Mouse (Mus musculus): ENCODE measurements at regions not wholly inside any gene's neighbourhood (a gene's known extent, or its start where the extent isn't known, plus 50 kb on each side); places are given as distances from the start of the nearest gene placed in this dataset.

GRCm38 (mm10) chr1:82135761-82136331 lies 97.1 kb upstream of the Gm9747 start:
- peak; percentile 26 for DNase-seq (ENCODE audit: low read depth)
- TF ChIP-seq POLR2A (IDR thresholded peaks at IDR 0.05; ENCODE audit: borderline replicate concordance, extremely low read depth, insufficient read depth, insufficient read length, poor library complexity, severe bottlenecking) (no peak), CTCF (IDR thresholded peaks at IDR 0.05; ENCODE audit: borderline replicate concordance, extremely low read depth, insufficient read depth, insufficient read length) (no peak)

DNA sequence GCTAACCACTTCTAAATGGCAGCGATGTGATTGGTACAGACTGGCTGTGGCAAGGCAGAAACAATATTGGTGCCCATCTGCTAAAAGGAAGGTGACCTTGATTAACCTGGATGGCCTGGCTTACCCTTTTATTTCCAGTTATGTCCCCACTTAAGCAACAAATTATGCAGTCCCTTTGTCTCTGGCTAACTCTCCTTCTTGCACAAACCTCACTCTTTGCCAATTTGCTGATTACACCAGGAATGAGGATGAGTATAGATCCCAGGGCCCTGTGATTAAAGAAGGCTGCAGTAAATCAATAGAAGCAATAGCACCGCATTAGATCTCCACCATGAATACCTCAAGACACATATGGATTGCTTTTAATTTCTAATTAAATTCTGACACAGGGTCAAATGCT lies 87.7 kb upstream of the Gm9747 start:
- DNase-seq (ENCODE audit: low read depth) = no peak
- no peak for TF ChIP-seq CTCF (IDR thresholded peaks at IDR 0.05; ENCODE audit: borderline replicate concordance, extremely low read depth, insufficient read depth, insufficient read length)
- TF ChIP-seq POLR2A (IDR thresholded peaks at IDR 0.05; ENCODE audit: borderline replicate concordance, extremely low read depth, insufficient read depth, insufficient read length, poor library complexity, severe bottlenecking) = no peak

GRCm38 (mm10) chr1:82150219-82151128 lies 82.4 kb upstream of the Gm9747 start:
- TF ChIP-seq CTCF (IDR thresholded peaks at IDR 0.05; ENCODE audit: borderline replicate concordance, extremely low read depth, insufficient read depth, insufficient read length) (no peak), POLR2A (IDR thresholded peaks at IDR 0.05; ENCODE audit: borderline replicate concordance, extremely low read depth, insufficient read depth, insufficient read length, poor library complexity, severe bottlenecking) (no peak)

DNA sequence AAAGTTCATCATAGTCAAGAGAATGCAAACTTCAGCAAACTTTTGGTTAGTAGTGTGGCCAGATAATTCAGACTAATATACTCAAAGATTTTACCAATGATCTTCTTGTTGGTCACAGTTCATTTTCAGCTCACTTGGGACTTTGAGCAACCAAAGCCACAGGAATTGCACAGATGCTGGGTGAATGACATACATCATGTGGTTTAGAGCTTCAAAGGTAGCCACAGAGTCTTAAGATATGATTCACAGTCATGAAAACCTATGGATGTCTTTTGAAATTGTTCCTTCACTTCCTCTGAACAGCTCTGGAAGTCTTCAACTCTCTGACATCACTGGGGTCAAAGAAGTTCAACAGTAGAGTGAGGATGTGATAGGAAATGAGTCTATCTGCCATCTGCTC lies 77.0 kb upstream of the Gm9747 start:
- TF ChIP-seq POLR2A (IDR thresholded peaks at IDR 0.05; ENCODE audit: borderline replicate concordance, extremely low read depth, insufficient read depth, insufficient read length, poor library complexity, severe bottlenecking) = no peak
- no peak for TF ChIP-seq CTCF (IDR thresholded peaks at IDR 0.05; ENCODE audit: borderline replicate concordance, extremely low read depth, insufficient read depth, insufficient read length)
- no peak for DNase-seq (ENCODE audit: low read depth)

More at GRCm38 (mm10) chr1:82150219-82151128, 82.4 kb upstream of the Gm9747 start:
- peak; percentile 90 for DNase-seq (ENCODE audit: low read depth)

DNA sequence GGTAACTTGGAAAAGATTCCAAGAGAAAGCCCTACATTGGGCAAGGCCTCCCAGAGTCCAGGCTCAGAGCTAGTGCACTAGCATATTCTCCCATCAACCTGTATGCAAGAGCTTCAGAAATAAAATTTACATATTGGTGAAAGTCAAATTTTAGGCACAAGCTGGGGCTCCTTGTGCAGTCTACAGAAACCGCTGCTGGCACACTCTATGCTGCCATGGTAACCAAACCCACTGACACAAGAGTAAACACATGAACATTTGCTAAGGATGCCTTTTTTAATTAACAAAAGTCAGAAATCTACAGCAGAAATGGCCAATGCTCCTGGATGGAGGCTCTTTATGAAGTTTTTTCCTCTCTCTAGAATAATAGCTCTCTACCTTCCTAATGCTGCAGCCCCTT lies 75.9 kb upstream of the Gm9747 start:
- TF ChIP-seq POLR2A (IDR thresholded peaks at IDR 0.05; ENCODE audit: borderline replicate concordance, extremely low read depth, insufficient read depth, insufficient read length, poor library complexity, severe bottlenecking) (no peak), CTCF (IDR thresholded peaks at IDR 0.05; ENCODE audit: borderline replicate concordance, extremely low read depth, insufficient read depth, insufficient read length) (no peak)
- DNase-seq (ENCODE audit: low read depth) = peak; percentile 48

DNA sequence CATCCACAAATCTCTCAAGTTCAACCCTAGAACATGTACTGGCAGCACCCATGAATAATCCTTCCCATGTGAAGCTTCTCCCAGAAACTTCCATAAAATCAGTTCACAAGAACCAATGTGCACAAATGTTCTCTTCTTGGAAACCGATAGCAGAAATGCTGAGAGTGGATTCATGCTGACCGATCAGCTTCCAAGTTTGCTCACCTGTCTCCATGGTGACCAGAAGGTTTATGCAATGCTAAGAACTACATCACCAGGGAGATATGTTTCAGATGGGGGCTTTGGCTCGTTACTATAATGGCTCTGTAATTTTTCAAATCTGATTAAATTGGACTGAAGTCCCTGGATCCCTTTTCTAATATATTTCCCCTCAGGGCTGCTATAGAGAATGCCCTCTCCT lies 74.4 kb upstream of the Gm9747 start:
- DNase-seq (ENCODE audit: low read depth) = peak; percentile 42
- TF ChIP-seq CTCF (IDR thresholded peaks at IDR 0.05; ENCODE audit: borderline replicate concordance, extremely low read depth, insufficient read depth, insufficient read length) = no peak
- TF ChIP-seq POLR2A (IDR thresholded peaks at IDR 0.05; ENCODE audit: borderline replicate concordance, extremely low read depth, insufficient read depth, insufficient read length, poor library complexity, severe bottlenecking) = no peak

- TF ChIP-seq POLR2A (IDR thresholded peaks at IDR 0.05; ENCODE audit: borderline replicate concordance, extremely low read depth, insufficient read depth, insufficient read length, poor library complexity, severe bottlenecking) = no peak
- TF ChIP-seq CTCF (IDR thresholded peaks at IDR 0.05; ENCODE audit: borderline replicate concordance, extremely low read depth, insufficient read depth, insufficient read length) = no peak
- no peak for DNase-seq (ENCODE audit: low read depth)
Observed at GRCm38 (mm10) chr1:82159201-82159600, 73.7 kb upstream of the Gm9747 start.

DNA sequence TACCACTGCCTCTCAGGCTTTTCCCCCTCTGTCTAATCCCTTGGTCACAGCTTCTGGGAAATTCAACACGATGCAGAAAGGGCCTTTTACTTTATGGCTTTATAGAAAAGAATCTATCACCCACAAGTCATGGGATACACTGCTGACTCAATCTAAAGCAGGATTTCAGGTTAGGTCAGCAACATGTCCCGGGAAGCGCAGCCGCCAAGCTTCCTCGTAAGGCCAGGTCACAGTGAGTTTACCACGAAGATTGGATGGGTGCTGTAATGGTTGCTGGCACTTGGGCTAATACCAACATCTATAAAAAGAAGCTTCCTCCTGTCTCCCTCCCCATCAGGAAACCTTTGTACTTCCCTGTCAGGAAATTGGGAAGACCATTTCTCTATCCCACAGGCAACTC lies 70.0 kb upstream of the Gm9747 start:
- no peak for DNase-seq (ENCODE audit: low read depth)
- TF ChIP-seq CTCF (IDR thresholded peaks at IDR 0.05; ENCODE audit: borderline replicate concordance, extremely low read depth, insufficient read depth, insufficient read length) (no peak), POLR2A (IDR thresholded peaks at IDR 0.05; ENCODE audit: borderline replicate concordance, extremely low read depth, insufficient read depth, insufficient read length, poor library complexity, severe bottlenecking) (no peak)

DNA sequence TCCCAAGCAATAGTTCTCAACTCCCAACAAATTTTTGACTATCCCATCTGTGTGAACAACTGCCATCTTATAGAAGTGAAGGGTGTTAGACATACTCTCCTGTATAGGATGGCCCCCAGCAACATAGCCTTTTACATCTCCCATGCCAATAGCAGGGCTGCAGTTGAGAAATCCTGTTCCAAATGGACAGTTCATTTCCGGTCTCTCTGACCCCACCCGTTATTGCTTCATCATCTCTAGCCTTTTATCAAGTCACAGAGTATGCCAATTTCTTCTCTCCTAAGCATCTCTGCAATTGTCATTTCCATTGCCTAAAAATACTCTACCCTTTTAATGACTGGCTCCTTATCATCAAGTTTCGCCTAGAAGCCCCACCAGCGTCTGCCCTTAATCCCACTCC lies 64.8 kb upstream of the Gm9747 start:
- no peak for DNase-seq (ENCODE audit: low read depth)

DNA sequence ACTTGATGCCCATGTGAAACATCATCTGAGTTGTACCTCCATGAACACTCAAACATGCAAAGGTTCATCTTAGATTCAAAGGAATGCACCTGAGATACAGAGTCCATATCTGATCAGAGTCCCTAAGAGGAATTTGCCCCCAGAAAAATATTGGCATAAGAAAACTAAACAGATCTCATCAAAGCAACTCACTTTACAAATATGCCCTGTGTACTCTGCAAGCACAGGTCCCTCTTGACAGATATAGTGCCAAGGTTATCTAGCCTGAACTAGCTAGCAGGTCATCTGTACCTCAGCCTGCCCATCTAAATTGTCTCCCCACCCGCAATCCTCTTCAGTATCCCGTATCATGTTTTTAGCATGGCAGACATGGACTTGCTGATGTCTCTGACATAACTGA lies 64.0 kb upstream of the Gm9747 start:
- DNase-seq (ENCODE audit: low read depth) = no peak
- no peak for TF ChIP-seq CTCF (IDR thresholded peaks at IDR 0.05; ENCODE audit: borderline replicate concordance, extremely low read depth, insufficient read depth, insufficient read length)
- TF ChIP-seq POLR2A (IDR thresholded peaks at IDR 0.05; ENCODE audit: borderline replicate concordance, extremely low read depth, insufficient read depth, insufficient read length, poor library complexity, severe bottlenecking) = no peak

More for the DNA sequence above, 64.8 kb upstream of the Gm9747 start:
- TF ChIP-seq CTCF (IDR thresholded peaks at IDR 0.05; ENCODE audit: borderline replicate concordance, extremely low read depth, insufficient read depth, insufficient read length) = no peak
- no peak for TF ChIP-seq POLR2A (IDR thresholded peaks at IDR 0.05; ENCODE audit: borderline replicate concordance, extremely low read depth, insufficient read depth, insufficient read length, poor library complexity, severe bottlenecking)

DNA sequence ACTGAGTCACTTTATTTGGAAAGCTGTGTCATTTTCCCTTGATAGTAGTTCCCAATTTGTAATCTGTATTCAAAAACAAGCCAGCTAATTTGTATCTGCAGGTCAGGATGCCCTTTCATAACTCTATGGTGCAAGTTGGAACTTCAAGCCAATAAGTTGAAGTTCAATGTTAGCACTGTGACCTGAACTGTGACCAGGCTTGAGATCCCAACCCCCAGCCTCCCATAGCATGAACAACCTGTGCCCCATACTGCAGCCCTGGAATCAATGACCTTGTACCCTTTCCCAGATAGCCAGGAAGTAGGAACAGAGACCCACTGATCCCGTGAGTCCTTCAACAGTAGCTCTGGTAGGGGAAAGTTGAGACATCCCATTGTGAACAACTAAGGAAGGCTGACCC lies 52.5 kb upstream of the Gm9747 start:
- no peak for DNase-seq (ENCODE audit: low read depth)
- TF ChIP-seq CTCF (IDR thresholded peaks at IDR 0.05; ENCODE audit: borderline replicate concordance, extremely low read depth, insufficient read depth, insufficient read length) = no peak
- TF ChIP-seq POLR2A (IDR thresholded peaks at IDR 0.05; ENCODE audit: borderline replicate concordance, extremely low read depth, insufficient read depth, insufficient read length, poor library complexity, severe bottlenecking) = no peak
